Mouse (Mus musculus) common myeloid progenitor, adult 5-6 weeks (primary cell): ENCODE measurements around the gene Htt. TPM values are rescaled to one million over a fixed set of nuclear protein-coding genes. Genes with fewer than 3 reads are reported as not detected.
A peak's percentile ranks its signal among the peaks of the same experiment; 100 is the strongest.

Source experiments
- ATAC-seq: replicated peaks from 2 replicates; pipeline ENCODE4 v1.8.0; 2016; ENCODE audit warnings: low read depth, mild to moderate bottlenecking, moderate TSS enrichment, inconsistent platforms; ENCODE audit not compliant: poor library complexity, severe bottlenecking
- total RNA-seq: library from RNA; stranded (forward); fragments of 200-1000, 187-1606 nt; gene quantifications from 2 replicates; pipeline ENCODE4 v1.2.3, GENCODE M21; 2017

Htt gene
- total RNA-seq, 1 experiment from 2014 or later, result 29.6 TPM

DNA sequence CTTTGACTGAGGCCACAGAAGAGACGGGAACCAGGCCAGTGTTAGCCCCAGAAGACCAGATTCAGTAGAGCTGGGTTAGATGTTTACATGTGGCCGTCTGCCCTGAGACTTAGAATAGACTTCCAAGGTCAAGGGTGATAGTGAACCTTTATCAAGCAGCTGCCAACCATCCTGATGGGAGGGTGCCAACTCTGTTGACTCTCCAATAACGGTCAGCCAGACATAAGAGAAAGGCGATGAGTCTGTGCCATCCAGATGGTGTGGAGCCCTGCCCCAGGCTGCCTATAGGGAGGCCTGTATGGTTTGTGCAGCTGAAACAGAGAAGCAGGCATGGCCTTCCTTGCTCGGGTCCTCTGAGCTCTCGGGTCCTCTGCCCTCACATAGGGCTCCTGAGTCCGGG, 163.0 kb downstream of the Htt start:
- ATAC-seq, result peak; percentile 51; the same call in 1 of the 2 replicates

DNA sequence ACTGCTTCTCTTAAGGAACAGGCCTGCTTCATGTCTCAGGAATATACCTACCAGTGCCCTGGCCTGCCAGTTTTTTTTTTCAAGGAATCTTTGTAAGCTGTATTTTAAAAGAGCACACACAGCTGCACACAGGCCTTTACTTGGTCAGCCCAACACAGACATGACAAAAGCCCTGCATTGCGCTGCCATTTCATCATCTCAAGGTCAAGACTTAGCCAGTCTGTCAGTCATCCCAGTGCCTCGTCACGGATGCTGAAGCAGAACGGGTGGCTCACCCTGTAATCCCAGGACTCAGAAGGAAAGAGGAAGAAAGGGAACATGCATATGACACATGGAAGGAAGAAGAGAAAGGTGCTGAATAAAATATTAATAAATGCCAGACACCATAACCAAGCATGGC, 166.1 kb downstream of the Htt start:
- no peak for ATAC-seq

DNA sequence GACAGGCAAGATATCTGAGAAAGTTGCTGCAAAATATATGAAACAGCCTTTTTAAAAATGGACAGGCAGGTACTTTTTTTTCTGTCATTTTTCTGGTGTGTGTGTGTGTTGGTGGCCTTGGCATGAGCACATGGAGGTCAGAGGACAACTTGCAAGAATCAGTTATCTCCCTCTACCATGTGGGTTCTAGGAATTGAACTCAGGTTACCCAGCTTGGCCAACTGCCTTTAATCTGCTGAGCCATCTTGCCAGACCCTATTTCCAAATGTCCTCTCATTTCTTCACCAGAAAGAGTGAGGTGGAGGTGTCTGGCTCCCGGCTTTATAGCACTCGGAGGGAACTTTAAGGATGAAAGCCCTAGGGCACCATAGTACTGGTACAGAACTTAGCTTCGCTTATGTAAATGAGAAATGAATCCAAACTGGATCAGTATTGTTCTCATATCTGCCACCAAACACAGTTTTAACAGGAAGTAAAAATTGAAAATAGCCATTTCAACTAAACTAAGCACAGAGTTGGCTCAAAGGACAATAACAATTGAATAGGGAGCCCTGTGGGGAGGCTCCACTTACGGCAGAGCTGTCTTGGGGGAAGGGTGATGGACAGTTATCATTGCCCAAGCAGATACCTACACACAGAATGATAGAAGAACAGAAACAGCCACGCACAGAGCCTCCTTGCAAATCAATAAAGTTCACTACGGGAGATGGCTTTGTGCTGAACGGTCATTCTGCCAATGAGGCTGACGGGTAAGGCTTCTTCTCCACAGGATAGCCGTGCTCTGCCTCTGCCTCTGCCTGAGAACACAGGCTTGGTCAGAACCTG, 168.8 kb downstream of the Htt start:
- no peak for ATAC-seq

DNA sequence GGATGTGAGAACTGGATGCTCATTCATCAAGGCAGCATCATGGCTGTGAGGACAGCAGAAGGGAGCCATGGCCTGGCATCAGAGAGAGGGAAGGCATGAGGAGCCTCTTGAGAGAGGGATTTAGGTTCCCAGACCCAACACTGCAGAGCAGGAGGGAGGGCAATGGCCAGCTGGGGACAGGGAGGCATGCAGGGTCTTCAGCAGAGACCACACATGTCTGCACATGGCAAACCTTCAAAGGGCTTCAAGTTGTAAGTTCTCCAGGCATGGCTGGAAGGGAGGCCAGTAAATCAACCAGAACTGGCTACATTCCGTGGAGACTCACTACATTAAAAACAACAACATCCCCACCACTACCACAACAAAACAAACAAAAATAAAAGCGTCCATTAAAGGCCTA, 169.6 kb downstream of the Htt start:
- ATAC-seq, result no peak

DNA sequence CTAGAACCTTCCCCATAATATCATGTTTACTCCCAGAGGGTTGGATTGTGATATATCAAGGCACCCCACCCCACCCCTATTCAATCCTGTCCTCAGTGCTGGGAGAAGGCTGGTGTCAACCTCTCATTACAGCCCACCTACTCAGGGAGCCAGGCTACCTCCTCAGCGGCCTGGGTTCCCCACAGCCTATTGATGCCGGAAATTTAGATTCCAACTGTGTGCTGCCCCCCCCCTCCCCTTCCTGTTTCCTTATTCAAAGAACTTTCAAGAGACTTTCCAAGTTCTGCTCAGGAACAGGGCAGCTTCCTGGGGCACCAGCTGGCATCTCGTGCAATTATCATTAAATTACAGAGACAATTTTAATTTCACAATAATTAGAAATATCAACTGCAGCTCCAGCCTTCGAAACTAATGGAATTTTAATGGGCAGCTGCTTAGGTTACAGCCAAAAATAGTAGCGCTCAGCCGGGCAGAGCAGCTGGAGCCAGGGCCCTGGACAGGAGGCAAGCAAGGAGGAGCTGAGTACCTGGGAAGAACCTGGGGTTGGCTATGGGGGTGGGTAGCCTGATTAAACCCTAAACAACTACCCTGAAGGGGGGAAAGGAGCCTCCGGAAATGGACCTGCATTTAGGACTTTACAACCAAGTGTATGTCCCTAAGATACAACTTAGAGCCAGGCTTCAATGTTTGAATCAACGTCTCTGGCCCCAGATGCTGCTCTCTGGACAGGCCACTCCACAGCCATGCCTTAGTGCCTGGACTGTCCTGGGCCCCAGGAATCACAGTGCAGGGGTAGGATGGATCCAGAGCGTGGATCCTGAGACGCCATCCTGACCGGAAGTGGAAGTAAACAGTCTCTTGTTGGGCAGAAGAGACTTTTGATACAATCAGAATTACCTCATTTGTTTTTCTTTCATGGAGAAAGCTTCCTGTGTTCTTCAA, 170.2 kb downstream of the Htt start:
- ATAC-seq, result no peak

DNA sequence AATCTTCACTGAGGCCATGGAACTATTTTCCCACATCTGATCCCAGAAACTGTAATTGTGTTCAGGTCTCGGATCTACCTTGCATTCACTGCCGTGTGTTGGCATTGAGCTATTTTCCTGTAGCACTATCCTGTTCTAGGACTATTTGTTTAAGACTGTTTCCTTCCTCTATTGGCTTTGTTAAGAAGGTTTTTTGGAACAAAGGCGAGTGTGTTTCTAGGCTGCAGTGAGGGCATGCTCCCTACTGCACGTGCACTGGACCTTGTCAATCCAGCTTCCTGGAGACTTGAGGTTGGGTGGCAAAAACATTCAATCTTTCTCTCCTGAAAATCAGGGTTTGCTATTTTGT, 170.9 kb downstream of the Htt start:
- no peak for ATAC-seq

DNA sequence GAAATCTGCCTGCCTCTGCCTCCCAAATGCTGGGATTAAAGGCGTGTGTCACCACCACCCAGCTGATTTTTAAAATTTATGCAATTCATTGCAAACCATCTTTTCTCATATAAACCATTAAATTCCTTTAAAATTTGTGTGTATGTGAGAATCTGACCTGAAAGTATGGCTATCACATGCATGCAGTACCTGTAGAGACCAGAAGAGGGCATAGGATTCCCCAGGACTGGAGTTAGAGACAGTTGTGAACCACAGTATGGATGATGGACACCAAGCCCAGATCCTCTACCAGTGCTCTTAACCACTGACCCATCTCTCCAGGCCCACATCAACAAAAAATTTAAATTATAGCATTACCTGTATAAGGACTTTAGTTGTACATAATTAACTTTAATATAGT, 171.9 kb downstream of the Htt start:
- no peak for ATAC-seq

DNA sequence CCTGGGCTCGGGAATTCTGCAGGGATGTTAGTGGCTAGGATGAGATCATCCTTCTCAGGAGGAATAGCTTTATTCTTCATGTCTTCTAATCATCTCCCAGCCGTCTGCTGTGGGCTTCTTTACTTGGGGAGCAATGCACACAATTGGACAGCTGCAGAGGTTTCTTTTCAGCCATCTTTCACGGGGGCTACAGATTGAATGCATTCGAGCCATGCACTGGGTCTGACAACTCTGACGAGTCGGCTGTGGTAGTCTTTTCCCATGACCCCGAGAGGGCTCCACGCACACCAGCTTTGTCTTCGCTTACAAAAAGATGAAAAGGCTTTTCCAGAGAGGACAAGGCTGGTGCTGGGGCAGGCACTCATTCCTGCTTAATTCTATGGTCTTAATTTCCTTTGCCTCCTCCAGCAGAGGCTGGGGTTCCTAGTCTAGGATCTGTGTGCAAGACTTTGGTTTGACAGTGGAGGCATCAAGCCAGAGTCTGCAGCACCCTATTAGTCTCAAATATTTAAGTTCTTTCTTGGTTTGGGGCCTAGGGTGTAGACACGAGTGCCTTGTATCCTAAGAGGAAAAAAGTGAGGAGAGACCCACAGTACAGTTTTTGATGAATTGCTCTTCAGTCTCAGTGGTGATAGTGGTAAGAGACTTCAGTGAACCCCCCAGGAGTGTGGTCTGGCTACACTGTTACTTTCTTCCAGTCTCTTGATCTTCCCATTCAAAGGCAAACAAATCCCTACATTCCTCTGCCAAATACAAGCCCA, 180.3 kb downstream of the Htt start:
- ATAC-seq, result no peak

DNA sequence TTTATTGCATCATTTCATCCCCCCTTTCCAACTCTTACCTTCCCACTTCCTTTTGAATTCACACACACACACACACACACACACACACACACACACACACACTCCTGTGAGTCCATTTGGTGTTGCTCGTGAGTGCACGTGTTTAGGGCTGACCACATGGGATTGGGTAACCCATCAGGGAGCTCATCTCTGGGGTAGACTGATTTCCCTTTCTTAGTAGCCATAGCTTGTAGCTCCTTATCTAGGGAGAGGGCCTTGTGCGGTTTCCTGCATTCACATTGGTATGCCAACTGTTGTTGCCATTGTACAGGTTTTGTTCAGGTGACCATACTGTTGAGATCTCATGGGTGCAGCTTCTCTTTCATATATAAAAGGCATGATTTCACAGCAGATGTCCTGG, 181.9 kb downstream of the Htt start:
- peak; percentile 75 for ATAC-seq

DNA sequence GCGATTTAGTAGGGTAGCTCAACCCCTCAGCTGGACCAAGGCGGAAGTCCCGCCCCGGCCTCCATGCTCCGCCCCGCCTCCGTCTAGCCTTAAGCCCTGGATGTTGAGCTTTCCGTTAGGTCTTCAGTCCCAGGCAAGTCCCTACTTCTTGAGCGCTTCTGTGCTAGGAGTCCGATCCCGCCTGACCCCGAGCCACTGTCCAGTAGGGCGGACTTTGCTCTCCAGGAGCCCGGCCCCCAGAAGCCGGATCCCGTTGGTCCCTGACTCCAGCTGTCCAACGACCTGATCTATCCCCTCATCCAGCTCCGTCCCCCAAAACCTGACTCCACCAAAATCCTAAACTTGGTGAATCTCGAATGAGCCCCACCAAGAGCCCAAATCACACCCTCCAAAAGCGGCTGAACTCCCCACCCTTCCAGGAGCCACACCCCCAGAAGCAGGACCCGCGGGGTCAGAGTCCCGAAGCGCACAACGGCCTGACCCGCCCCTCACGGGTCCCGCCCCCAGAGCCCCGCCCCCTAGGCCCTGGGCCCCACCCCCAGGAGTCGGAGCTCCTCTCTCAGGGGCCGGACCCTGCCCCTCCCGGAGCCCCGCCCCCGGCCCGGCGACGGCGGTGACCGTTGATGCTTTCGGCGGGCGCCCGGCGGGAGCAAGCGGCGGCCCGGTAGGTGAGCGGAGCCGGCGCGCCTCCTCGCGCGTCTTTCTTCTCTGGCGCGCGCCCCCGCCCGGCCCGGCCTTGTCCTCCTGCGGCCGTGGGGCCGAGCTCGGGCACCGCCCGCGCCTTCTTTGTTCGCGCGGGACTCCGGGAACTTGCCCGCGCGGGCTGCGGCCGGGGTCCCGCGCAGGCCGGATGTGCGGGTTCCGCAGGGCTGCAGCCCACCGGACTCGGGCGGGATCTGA, 187.6 kb downstream of the Htt start, which contains the start of gene Rgs12:
TSS of gene Rgs12 (plus strand) at position 585 of the 900 bp plus-strand sequence.
- ATAC-seq, result peak; percentile 83

DNA sequence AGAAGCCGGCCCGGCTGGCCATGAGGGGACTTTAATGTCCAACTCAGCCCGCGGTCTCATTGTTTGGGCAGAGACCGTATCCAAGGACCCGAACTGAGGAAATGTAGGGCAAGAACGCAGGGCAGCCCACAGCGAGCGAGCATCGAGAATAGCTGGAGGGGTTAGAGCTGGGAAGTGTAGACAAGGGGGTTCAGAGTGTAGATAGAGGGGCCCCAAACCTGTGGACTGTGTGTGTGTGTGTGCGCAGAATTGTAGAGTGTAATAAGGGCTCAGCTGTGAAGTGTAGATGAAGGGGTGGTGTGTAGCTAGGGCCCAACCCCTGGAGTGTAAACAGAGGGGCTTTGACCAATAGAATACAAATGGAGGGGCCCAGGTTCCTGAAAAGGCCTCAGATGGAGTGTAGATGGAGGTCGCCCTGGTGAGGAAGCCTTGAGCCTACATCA, 188.2 kb downstream of the Htt start:
- ATAC-seq, result no peak

DNA sequence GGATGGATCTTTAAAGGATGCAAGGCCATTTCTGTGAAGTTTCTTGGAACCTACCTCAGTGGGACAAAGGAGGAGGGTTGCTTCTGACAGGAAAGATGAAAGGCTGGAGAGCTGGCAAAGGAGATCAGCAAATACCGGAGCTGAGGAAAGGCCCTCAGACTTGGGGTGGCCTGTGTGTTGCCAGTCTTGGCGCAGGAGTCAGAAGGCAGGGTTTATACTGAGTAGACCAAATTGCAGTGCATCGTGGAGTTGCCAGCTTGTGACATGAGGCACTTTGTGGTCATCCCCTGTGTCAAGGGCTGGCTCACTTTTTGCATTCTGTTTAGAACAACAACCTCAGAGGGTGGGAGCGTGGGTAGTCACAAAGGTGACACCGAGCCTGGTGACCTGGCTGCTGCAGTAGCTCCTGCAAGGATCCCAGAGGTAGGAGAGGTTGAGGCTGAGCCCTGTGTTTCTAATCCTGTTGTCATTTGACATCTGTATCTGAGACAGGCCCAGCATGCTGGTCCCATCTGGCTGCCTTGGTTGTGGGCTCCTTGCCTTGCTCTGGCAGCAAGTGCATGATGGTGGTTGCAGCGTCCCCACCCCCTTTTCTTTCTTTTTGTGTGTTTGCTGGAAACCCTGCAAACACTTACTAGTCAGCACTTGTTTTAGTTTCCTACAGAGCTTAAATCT, 189.1 kb downstream of the Htt start:
- no peak for ATAC-seq

DNA sequence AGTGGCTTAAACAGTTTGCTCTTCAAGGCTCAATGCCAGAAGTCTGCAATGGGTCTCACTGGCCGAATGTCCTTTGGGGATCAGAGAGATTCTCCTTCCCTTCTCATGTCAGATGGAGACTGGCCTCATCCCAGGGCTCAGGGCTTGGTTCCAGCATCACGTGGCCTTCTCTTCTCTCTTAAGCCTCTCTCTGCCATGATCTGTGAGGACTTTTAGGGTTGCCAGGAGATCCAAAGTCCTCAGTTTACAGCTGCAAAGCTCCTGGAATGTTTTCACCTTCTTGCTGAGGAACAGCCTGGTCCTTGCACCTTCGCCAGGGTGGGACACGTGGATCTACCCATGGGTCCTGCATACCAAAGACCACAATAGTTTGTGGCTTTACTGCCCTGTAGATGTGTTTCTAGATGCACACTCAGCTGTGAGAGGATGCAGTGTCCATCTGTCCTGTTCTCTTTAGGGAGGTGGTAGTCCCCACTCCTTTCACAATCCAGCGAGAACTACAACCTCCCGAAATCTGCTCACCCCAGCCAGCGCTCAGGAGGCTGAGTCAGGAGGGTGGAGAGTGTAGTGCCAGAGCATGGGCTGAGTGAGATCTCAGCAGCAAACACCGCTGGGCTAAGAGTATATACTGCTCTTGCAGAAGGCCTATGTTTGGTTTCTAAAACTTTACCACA, 189.8 kb downstream of the Htt start:
- no peak for ATAC-seq

DNA sequence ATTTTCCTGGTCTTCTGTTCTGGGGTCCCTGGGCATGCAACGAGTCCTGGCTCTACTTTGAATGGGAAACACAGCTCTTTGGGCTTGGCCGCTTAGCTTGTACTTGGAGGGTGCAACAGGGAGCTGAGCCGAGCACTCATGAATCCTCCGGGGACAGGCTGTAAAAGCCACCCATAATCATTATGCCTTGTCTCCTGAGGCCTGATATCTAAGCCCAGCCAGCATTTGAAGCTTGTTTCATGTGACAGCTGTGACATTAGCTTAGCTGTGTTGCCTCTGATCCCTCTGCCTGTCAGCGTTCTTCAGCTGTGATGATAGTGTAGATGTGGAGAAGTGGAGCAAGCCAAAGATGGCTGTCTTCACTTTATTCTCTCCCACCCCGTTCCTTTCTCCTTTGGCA, 193.0 kb downstream of the Htt start:
- ATAC-seq, result no peak

DNA sequence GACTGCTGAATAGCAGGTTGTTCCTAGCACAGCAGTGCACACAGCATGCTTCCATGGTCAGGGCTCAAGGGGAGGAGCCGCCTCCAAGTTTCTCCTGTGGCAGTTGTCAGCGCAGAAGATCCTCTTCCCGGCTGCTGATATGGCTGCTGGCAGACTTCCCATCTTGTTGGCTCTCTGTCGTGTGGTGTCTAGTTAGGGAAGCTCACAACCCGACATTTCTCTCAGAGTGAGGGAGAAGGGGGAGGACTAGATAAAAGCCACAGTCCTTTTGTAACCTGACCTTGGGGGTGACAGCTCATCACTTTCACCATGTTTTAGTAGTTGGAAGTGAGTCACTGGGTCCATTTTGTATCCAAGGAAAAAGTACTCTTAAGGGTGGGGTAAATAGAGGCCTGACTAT, 194.1 kb downstream of the Htt start:
- peak; percentile 40 for ATAC-seq

DNA sequence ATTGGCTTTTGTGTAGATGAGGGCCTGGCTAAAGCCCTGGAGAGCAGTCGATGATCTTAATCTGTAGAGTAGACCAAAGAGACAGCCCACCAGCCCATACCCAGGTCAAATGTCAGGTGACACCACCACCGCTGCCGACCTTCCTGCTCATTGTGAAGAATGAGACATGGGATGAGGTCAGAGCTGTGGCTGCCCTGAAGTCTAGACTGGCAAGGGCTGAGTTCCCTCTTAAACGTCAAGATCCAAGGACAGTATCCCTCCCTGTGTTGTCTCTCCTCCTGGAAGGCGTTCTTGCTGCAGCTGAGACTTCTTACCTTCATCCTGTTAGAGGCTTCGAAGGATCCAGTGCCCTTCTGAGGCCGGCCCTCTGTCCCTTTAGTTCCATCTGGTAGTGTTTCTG, 194.6 kb downstream of the Htt start:
- ATAC-seq, result no peak

DNA sequence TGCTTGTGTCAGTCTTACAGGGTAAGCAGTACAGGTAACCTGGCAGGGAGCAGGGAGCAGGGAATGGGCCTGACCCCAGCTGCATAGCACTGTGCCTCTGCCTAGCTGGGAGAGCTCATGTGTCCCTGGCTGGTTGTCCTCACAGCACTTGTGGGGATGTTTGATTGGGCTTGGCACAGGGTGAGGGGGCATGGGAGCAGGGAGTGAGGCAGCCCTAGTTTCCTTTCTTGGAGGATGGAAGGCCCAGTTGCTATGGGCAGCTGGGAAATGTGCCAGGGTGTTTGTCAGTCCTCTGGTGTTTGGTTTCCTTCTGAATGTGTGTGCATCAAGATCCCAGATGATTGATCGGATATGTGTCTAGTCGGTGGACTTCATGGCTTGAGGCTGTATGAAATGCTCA, 195.5 kb downstream of the Htt start:
- no peak for ATAC-seq

DNA sequence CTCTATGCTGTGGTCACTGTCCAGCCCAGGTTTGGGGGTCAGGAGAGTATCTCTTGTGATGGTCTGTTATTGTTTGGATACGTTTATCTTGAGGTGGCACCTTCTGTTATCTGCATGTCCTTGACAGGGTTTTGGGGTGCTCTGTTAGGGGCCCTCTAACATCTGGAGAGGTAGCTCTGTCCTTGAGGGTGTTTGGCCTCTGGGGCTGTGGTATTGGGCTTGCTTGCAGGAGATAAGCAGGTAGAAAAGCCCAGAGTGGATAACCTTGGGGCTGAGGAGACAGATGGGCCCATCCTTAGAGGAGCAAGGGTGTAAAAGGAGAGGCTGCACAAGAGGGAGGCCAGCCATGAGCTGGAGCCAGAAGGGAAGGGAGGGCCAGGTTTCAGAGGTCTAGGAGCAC, 198.5 kb downstream of the Htt start:
- peak; percentile 54 for ATAC-seq
